ENCODE assay signal across 18 mouse cellular contexts in genomic region chr2:147254137-147254536, GRCm38 (mm10).
DNase-seq lines count a peak whose midpoint lies in the region; ATAC-seq and TF ChIP-seq lines count a peak whose summit lies in the region.
"Had no signal": no experiment of that assay in that cellular context is flagged by ENCODE, and none has a peak within 500 bp of the region (broad histone marks: within the 10 kb centered on the region; RNA-seq: fewer than 3 reads in every experiment).

No protein-coding gene starts in this region.

- H3K27ac ChIP-seq in forebrain, embryonic 16.5 days (ENCODE audit: low read length), result no peak overlapping the region
- no peak overlapping the region for H3K27ac ChIP-seq in forebrain, embryonic 11.5 days (ENCODE audit: low read depth, low read length)
- H3K27ac ChIP-seq in thymus, adult 2 months (ENCODE audit: control insufficient read depth, insufficient read depth, low read length), result no peak overlapping the region
- H3K27ac ChIP-seq: embryonic facial prominence, embryonic 12.5 days; gastrocnemius, adult 2 months; heart, embryonic 15.5 days; limb, embryonic 13.5 days; liver, embryonic 15.5 days; midbrain, embryonic 12.5 days; neural tube, embryonic 13.5 days had no signal

- no peak for DNase-seq in forebrain, embryonic 11.5 days (ENCODE audit: low spot score)
- DNase-seq in layer of hippocampus, postnatal 14 days (ENCODE audit: low spot score in 2 of 2), result peak; percentile 4 to 10
- DNase-seq in layer of hippocampus, adult 11-12 months (ENCODE audit: low spot score), result no peak
- DNase-seq in brain, adult 2 months (ENCODE audit: low read depth, low spot score), result peak; percentile 4
- peak; percentile 21 for DNase-seq in cerebellum, adult 9-11 months
- no peak for DNase-seq in thymus, adult 2 months
- DNase-seq in urinary bladder, postnatal 10 days (ENCODE audit: low spot score), result no peak
- DNase-seq: gastrocnemius, adult 2 months; kidney, adult 9 months; retina, postnatal 1 day had no signal

- H3K4me2 ChIP-seq in forebrain, embryonic 16.5 days (ENCODE audit: low read length), result no peak overlapping the region
- H3K4me2 ChIP-seq in forebrain, embryonic 11.5 days (ENCODE audit: low read depth, low read length, severe bottlenecking), result no peak overlapping the region
- H3K4me2 ChIP-seq: embryonic facial prominence, embryonic 12.5 days; heart, embryonic 15.5 days; limb, embryonic 13.5 days; liver, embryonic 15.5 days; midbrain, embryonic 12.5 days; neural tube, embryonic 13.5 days had no signal

- no peaks in the 10 kb centered on the region for H3K9me3 ChIP-seq in forebrain, embryonic 16.5 days (ENCODE audit: control insufficient read depth, low read length)
- no peaks in the 10 kb centered on the region for H3K9me3 ChIP-seq in forebrain, embryonic 11.5 days (ENCODE audit: control insufficient read depth, low read length)
- H3K9me3 ChIP-seq: embryonic facial prominence, embryonic 12.5 days; heart, embryonic 15.5 days; limb, embryonic 13.5 days; liver, embryonic 15.5 days; midbrain, embryonic 12.5 days; neural tube, embryonic 13.5 days had no signal

- H3K27me3 ChIP-seq in forebrain, embryonic 16.5 days (replicated peaks; ENCODE audit: control insufficient read depth, insufficient read depth, low read length), result no peaks in the 10 kb centered on the region
- no peaks in the 10 kb centered on the region for H3K27me3 ChIP-seq in forebrain, embryonic 11.5 days (ENCODE audit: control insufficient read depth, insufficient read depth, low read length)
- no peaks in the 10 kb centered on the region for H3K27me3 ChIP-seq in thymus, adult 2 months (ENCODE audit: control insufficient read depth, insufficient read depth, low read length)
- H3K27me3 ChIP-seq: embryonic facial prominence, embryonic 12.5 days; heart, embryonic 15.5 days; liver, embryonic 15.5 days had no signal

- no peak for TF ChIP-seq CTCF in thymus, adult 2 months (IDR thresholded peaks at IDR 0.05; ENCODE audit: borderline replicate concordance, control insufficient read depth, extremely low read depth, insufficient read depth, low read length, poor library complexity)

- ATAC-seq in forebrain, embryonic 16.5 days, result peak; percentile 50
- ATAC-seq in forebrain, embryonic 11.5 days (replicated peaks; ENCODE audit: low FRiP score), result no peak
- ATAC-seq: activated CD4-positive, CD25-positive, alpha-beta regulatory T cell, adult 4 months had no signal

- no peak overlapping the region for H3K4me3 ChIP-seq in forebrain, embryonic 16.5 days (replicated peaks; ENCODE audit: low read length)
- no peak overlapping the region for H3K4me3 ChIP-seq in forebrain, embryonic 11.5 days (ENCODE audit: low read depth, low read length)
- no peak overlapping the region for H3K4me3 ChIP-seq in thymus, adult 2 months (ENCODE audit: control insufficient read depth, insufficient read depth, low read length)
- H3K4me3 ChIP-seq: embryonic facial prominence, embryonic 12.5 days; gastrocnemius, adult 2 months; heart, embryonic 15.5 days; limb, embryonic 13.5 days; liver, embryonic 15.5 days; midbrain, embryonic 12.5 days; neural tube, embryonic 13.5 days had no signal

- 16% methylated on average over 5 of the region's 5 CpGs for WGBS in forebrain, embryonic 16.5 days
- WGBS in forebrain, embryonic 11.5 days, result 40% methylated on average over 5 of the region's 5 CpGs
- 90% methylated on average over 5 of the region's 5 CpGs for WGBS in thymus, adult 2 months

- no peak overlapping the region for H3K9ac ChIP-seq in forebrain, embryonic 16.5 days (replicated peaks; ENCODE audit: low read depth, low read length)
- no peak overlapping the region for H3K9ac ChIP-seq in forebrain, embryonic 11.5 days (ENCODE audit: low read length)
- H3K9ac ChIP-seq: embryonic facial prominence, embryonic 12.5 days; heart, embryonic 15.5 days; limb, embryonic 13.5 days; liver, embryonic 15.5 days; midbrain, embryonic 12.5 days; neural tube, embryonic 13.5 days had no signal

- H3K36me3 ChIP-seq in forebrain, embryonic 16.5 days (ENCODE audit: control insufficient read depth, insufficient read depth), result no peaks in the 10 kb centered on the region
- H3K36me3 ChIP-seq in forebrain, embryonic 11.5 days (ENCODE audit: control insufficient read depth, insufficient read depth, low read length), result no peaks in the 10 kb centered on the region
- no peaks in the 10 kb centered on the region for H3K36me3 ChIP-seq in thymus, adult 2 months (ENCODE audit: control insufficient read depth, insufficient read depth, low read length)
- H3K36me3 ChIP-seq: embryonic facial prominence, embryonic 12.5 days; heart, embryonic 15.5 days; limb, embryonic 13.5 days; liver, embryonic 15.5 days; midbrain, embryonic 12.5 days; neural tube, embryonic 13.5 days had no signal

- peaks cover 4% of the 10 kb centered on the region; the same call in 1 of the 2 replicates for H3K4me1 ChIP-seq in forebrain, embryonic 16.5 days (replicated peaks; ENCODE audit: control insufficient read depth, insufficient read depth, low read length)
- H3K4me1 ChIP-seq in forebrain, embryonic 11.5 days (replicated peaks; ENCODE audit: control insufficient read depth, insufficient read depth, low read length), result no peaks in the 10 kb centered on the region
- no peaks in the 10 kb centered on the region for H3K4me1 ChIP-seq in thymus, adult 2 months (replicated peaks; ENCODE audit: control insufficient read depth, insufficient read depth, low read length)
- H3K4me1 ChIP-seq: embryonic facial prominence, embryonic 12.5 days; heart, embryonic 15.5 days; limb, embryonic 13.5 days; liver, embryonic 15.5 days; midbrain, embryonic 12.5 days; neural tube, embryonic 13.5 days had no signal

- TF ChIP-seq POLR2A in thymus, adult 2 months (IDR thresholded peaks at IDR 0.05; ENCODE audit: control insufficient read depth, extremely low read depth, insufficient read depth, low read length, poor library complexity), result no peak

Comparison
In these comparisons a context has a peak if more than half of its experiments do, and no peak if none do; other contexts are left out.
1. DNase-seq: peak in layer of hippocampus, postnatal 14 days (2 of 2), brain, adult 2 months (single experiment) and cerebellum, adult 9-11 months (single experiment); none in forebrain, embryonic 11.5 days (single experiment), layer of hippocampus, adult 11-12 months (single experiment), thymus, adult 2 months (single experiment) and urinary bladder, postnatal 10 days (single experiment).